Mouse (Mus musculus): ENCODE measurements around the gene Ctnna2. TPM values are rescaled to one million over a fixed set of nuclear protein-coding genes. Genes with fewer than 3 reads are reported as not detected.

Gene Ctnna2
- polyA plus RNA-seq, 1 experiment, result not detected

- Histone ChIP-seq H3K36me3 (replicated peaks; ENCODE audit: low read length) (no peaks in the 10 kb centered on the region), H3K4me1 (no peaks in the 10 kb centered on the region), H3K27me3 (replicated peaks) (no peaks in the 10 kb centered on the region), H3K9me3 (no peaks in the 10 kb centered on the region), H3K4me3 (replicated peaks) (no peak overlapping the region)
- no peak for TF ChIP-seq FLI1 (IDR thresholded peaks at IDR 0.05; ENCODE audit: low read length)
- no peak for TF ChIP-seq GATA1 (IDR thresholded peaks at IDR 0.05; ENCODE audit: borderline replicate concordance, low read length)
Observed at GRCm38 (mm10) chr6:77628573-77629192, 350.8 kb downstream of the Ctnna2 start.

GRCm38 (mm10) chr6:77604642-77605392, 374.7 kb downstream of the Ctnna2 start:
- Histone ChIP-seq H3K36me3 (replicated peaks; ENCODE audit: low read length) (no peaks in the 10 kb centered on the region), H3K27me3 (replicated peaks) (no peaks in the 10 kb centered on the region), H3K4me3 (replicated peaks) (no peak overlapping the region), H3K9me3 (no peaks in the 10 kb centered on the region), H3K4me1 (no peaks in the 10 kb centered on the region)
- TF ChIP-seq GATA1 (IDR thresholded peaks at IDR 0.05; ENCODE audit: borderline replicate concordance, low read length) (no peak), FLI1 (IDR thresholded peaks at IDR 0.05; ENCODE audit: low read length) (no peak)

- H3K4me3 ChIP-seq (replicated peaks), result no peak overlapping the region
- no peak for TF ChIP-seq GATA1 (IDR thresholded peaks at IDR 0.05; ENCODE audit: borderline replicate concordance, low read length)
- no peak for TF ChIP-seq FLI1 (IDR thresholded peaks at IDR 0.05; ENCODE audit: low read length)
- H3K27me3 ChIP-seq (replicated peaks), result no peaks in the 10 kb centered on the region
- no peaks in the 10 kb centered on the region for H3K4me1 ChIP-seq
- no peaks in the 10 kb centered on the region for H3K9me3 ChIP-seq
- no peaks in the 10 kb centered on the region for H3K36me3 ChIP-seq (replicated peaks; ENCODE audit: low read length)
Observed at GRCm38 (mm10) chr6:77603914-77604313, 375.6 kb downstream of the Ctnna2 start.

- Histone ChIP-seq H3K27me3 (replicated peaks) (no peaks in the 10 kb centered on the region), H3K4me3 (replicated peaks) (no peak overlapping the region), H3K4me1 (no peaks in the 10 kb centered on the region), H3K36me3 (replicated peaks; ENCODE audit: low read length) (no peaks in the 10 kb centered on the region), H3K9me3 (no peaks in the 10 kb centered on the region)
- TF ChIP-seq GATA1 (IDR thresholded peaks at IDR 0.05; ENCODE audit: borderline replicate concordance, low read length), result no peak
- TF ChIP-seq FLI1 (IDR thresholded peaks at IDR 0.05; ENCODE audit: low read length), result no peak
Observed at GRCm38 (mm10) chr6:77599244-77599643, 380.3 kb downstream of the Ctnna2 start.

GRCm38 (mm10) chr6:77582568-77582967, 396.9 kb downstream of the Ctnna2 start:
- no peaks in the 10 kb centered on the region for H3K9me3 ChIP-seq
- H3K36me3 ChIP-seq (replicated peaks; ENCODE audit: low read length), result no peaks in the 10 kb centered on the region
- TF ChIP-seq FLI1 (IDR thresholded peaks at IDR 0.05; ENCODE audit: low read length), result no peak
- TF ChIP-seq GATA1 (IDR thresholded peaks at IDR 0.05; ENCODE audit: borderline replicate concordance, low read length), result no peak
- no peaks in the 10 kb centered on the region for H3K4me1 ChIP-seq
- no peaks in the 10 kb centered on the region for H3K27me3 ChIP-seq (replicated peaks)
- no peak overlapping the region for H3K4me3 ChIP-seq (replicated peaks)

GRCm38 (mm10) chr6:77580926-77581325, 398.6 kb downstream of the Ctnna2 start:
- no peak overlapping the region for H3K4me3 ChIP-seq (replicated peaks)
- TF ChIP-seq FLI1 (IDR thresholded peaks at IDR 0.05; ENCODE audit: low read length), result no peak
- TF ChIP-seq GATA1 (IDR thresholded peaks at IDR 0.05; ENCODE audit: borderline replicate concordance, low read length), result no peak
- no peaks in the 10 kb centered on the region for H3K9me3 ChIP-seq
- H3K36me3 ChIP-seq (replicated peaks; ENCODE audit: low read length), result no peaks in the 10 kb centered on the region
- no peaks in the 10 kb centered on the region for H3K27me3 ChIP-seq (replicated peaks)
- H3K4me1 ChIP-seq, result no peaks in the 10 kb centered on the region

GRCm38 (mm10) chr6:77578612-77579011, 400.9 kb downstream of the Ctnna2 start:
- no peak for TF ChIP-seq GATA1 (IDR thresholded peaks at IDR 0.05; ENCODE audit: borderline replicate concordance, low read length)
- TF ChIP-seq FLI1 (IDR thresholded peaks at IDR 0.05; ENCODE audit: low read length), result no peak
- H3K27me3 ChIP-seq (replicated peaks), result no peaks in the 10 kb centered on the region
- no peaks in the 10 kb centered on the region for H3K9me3 ChIP-seq
- H3K36me3 ChIP-seq (replicated peaks; ENCODE audit: low read length), result no peaks in the 10 kb centered on the region
- no peaks in the 10 kb centered on the region for H3K4me1 ChIP-seq
- H3K4me3 ChIP-seq (replicated peaks), result no peak overlapping the region

- TF ChIP-seq FLI1 (IDR thresholded peaks at IDR 0.05; ENCODE audit: low read length) (no peak), GATA1 (IDR thresholded peaks at IDR 0.05; ENCODE audit: borderline replicate concordance, low read length) (no peak)
- H3K9me3 ChIP-seq, result no peaks in the 10 kb centered on the region
- no peaks in the 10 kb centered on the region for H3K4me1 ChIP-seq
- H3K27me3 ChIP-seq (replicated peaks), result no peaks in the 10 kb centered on the region
- no peak overlapping the region for H3K4me3 ChIP-seq (replicated peaks)
- H3K36me3 ChIP-seq (replicated peaks; ENCODE audit: low read length), result no peaks in the 10 kb centered on the region
Observed at GRCm38 (mm10) chr6:77577585-77577984, 401.9 kb downstream of the Ctnna2 start.

- Histone ChIP-seq H3K4me1 (no peaks in the 10 kb centered on the region), H3K27me3 (replicated peaks) (no peaks in the 10 kb centered on the region), H3K9me3 (no peaks in the 10 kb centered on the region), H3K4me3 (replicated peaks) (no peak overlapping the region), H3K36me3 (replicated peaks; ENCODE audit: low read length) (no peaks in the 10 kb centered on the region)
- no peak for TF ChIP-seq FLI1 (IDR thresholded peaks at IDR 0.05; ENCODE audit: low read length)
- TF ChIP-seq GATA1 (IDR thresholded peaks at IDR 0.05; ENCODE audit: borderline replicate concordance, low read length), result no peak
Observed at GRCm38 (mm10) chr6:77572614-77573013, 406.9 kb downstream of the Ctnna2 start.

GRCm38 (mm10) chr6:77569851-77570250, 409.6 kb downstream of the Ctnna2 start:
- H3K4me3 ChIP-seq (replicated peaks), result no peak overlapping the region
- H3K36me3 ChIP-seq (replicated peaks; ENCODE audit: low read length), result no peaks in the 10 kb centered on the region
- TF ChIP-seq GATA1 (IDR thresholded peaks at IDR 0.05; ENCODE audit: borderline replicate concordance, low read length) (no peak), FLI1 (IDR thresholded peaks at IDR 0.05; ENCODE audit: low read length) (no peak)
- no peaks in the 10 kb centered on the region for H3K27me3 ChIP-seq (replicated peaks)
- H3K9me3 ChIP-seq, result no peaks in the 10 kb centered on the region
- no peaks in the 10 kb centered on the region for H3K4me1 ChIP-seq
